Mouse (Mus musculus) neural tube, embryonic 13.5 days (tissue): ENCODE measurements at regions not wholly inside any gene's neighbourhood (a gene's known extent, or its start where the extent isn't known, plus 50 kb on each side); places are given as distances from the start of the nearest gene placed in this dataset.

Experiments
- ATAC-seq: fragments of 200-750 bp; cut with Nextera tagmentation; 2 replicates; pipeline ENCODE4 v1.8.0; 2017; ENCODE audit warnings: low read depth, mild to moderate bottlenecking, moderate TSS enrichment, moderate library complexity
- H3K27ac ChIP-seq: fragments of 300-500 bp; sonication (generic); replicated peaks from 2 replicates; pipeline ENCODE4 v1.5.1; 2015; ENCODE audit warnings: moderate library complexity, mild to moderate bottlenecking, inconsistent platforms
- H3K27me3 ChIP-seq: fragments of 300-500 bp; sonication (generic); 2 replicates; pipeline ENCODE4 v1.6.1; 2015; ENCODE audit warnings: mild to moderate bottlenecking, inconsistent platforms
- H3K36me3 ChIP-seq: fragments of 300-500 bp; sonication (generic); 2 replicates; pipeline ENCODE4 v1.6.1; 2015; ENCODE audit warnings: mild to moderate bottlenecking, inconsistent platforms
- H3K4me1 ChIP-seq: fragments of 300-500 bp; sonication (generic); replicated peaks from 2 replicates; pipeline ENCODE4 v1.6.1; 2015; ENCODE audit warnings: inconsistent platforms
- H3K4me2 ChIP-seq: fragments of 300-500 bp; sonication (generic); 2 replicates; pipeline ENCODE4 v1.6.1; 2015; ENCODE audit warnings: inconsistent platforms, mild to moderate bottlenecking, moderate library complexity
- H3K4me3 ChIP-seq: fragments of 300-500 bp; sonication (generic); 2 replicates; pipeline ENCODE4 v1.5.1; 2015; ENCODE audit warnings: mild to moderate bottlenecking, inconsistent platforms
- H3K9ac ChIP-seq: fragments of 300-500 bp; sonication (generic); 2 replicates; pipeline ENCODE4 v1.6.1; 2015; ENCODE audit warnings: moderate library complexity, mild to moderate bottlenecking, inconsistent platforms
- H3K9me3 ChIP-seq: fragments of 300-500 bp; sonication (generic); 2 replicates; pipeline ENCODE4 v1.6.1; 2016; ENCODE audit warnings: inconsistent platforms
- WGBS: fragments of 180-500 bp; shearing (Covaris S2); methylation state at CpG from one replicate; pipeline ENCODE4 v1.1.7; 2015; 5-methylcytosine and 5-hydroxymethylcytosine counted together

- Histone ChIP-seq H3K9me3 (no peaks in the 10 kb centered on the region), H3K36me3 (no peaks in the 10 kb centered on the region), H3K4me3 (no peak overlapping the region), H3K27me3 (no peaks in the 10 kb centered on the region), H3K4me1 (no peaks in the 10 kb centered on the region), H3K27ac (no peak overlapping the region), H3K9ac (no peak overlapping the region), H3K4me2 (no peak overlapping the region)
- 70% methylated on average over 4 of the region's 4 CpGs for WGBS
- no peak for ATAC-seq
Measured at GRCm38 (mm10) chr14:61960243-61960957, 332.0 kb upstream of the Rnaseh2b start.

- ATAC-seq: no peak
- Histone ChIP-seq H3K27me3 (no peaks in the 10 kb centered on the region), H3K27ac (no peak overlapping the region), H3K4me2 (no peak overlapping the region), H3K4me3 (no peak overlapping the region), H3K9me3 (no peaks in the 10 kb centered on the region), H3K9ac (no peak overlapping the region), H3K36me3 (no peaks in the 10 kb centered on the region), H3K4me1 (no peaks in the 10 kb centered on the region)
- 100% methylated on average over 1 of the region's 1 CpGs for WGBS
Measured at GRCm38 (mm10) chr14:61968467-61968866, 323.9 kb upstream of the Rnaseh2b start.

- 79% methylated on average over 5 of the region's 5 CpGs for WGBS
Measured at GRCm38 (mm10) chr14:61968957-61969535, 323.3 kb upstream of the Rnaseh2b start.

GRCm38 (mm10) chr14:61970591-61970990 lies 321.8 kb upstream of the Rnaseh2b start:
- no peak for ATAC-seq
- no peak overlapping the region for H3K4me3 ChIP-seq
- no peaks in the 10 kb centered on the region for H3K9me3 ChIP-seq
- peaks cover 10% of the 10 kb centered on the region for H3K4me1 ChIP-seq
- no peak overlapping the region for H3K4me2 ChIP-seq
- no peaks in the 10 kb centered on the region for H3K27me3 ChIP-seq
- 82% methylated on average over 3 of the region's 3 CpGs for WGBS
- no peaks in the 10 kb centered on the region for H3K36me3 ChIP-seq
- H3K27ac ChIP-seq: no peak overlapping the region
- H3K9ac ChIP-seq: no peak overlapping the region

More at GRCm38 (mm10) chr14:61968957-61969535, 323.3 kb upstream of the Rnaseh2b start:
- Histone ChIP-seq H3K36me3 (no peaks in the 10 kb centered on the region), H3K9me3 (no peaks in the 10 kb centered on the region), H3K27ac (no peak overlapping the region), H3K4me2 (no peak overlapping the region), H3K27me3 (no peaks in the 10 kb centered on the region), H3K4me3 (no peak overlapping the region), H3K4me1 (no peaks in the 10 kb centered on the region), H3K9ac (no peak overlapping the region)
- ATAC-seq: no peak

GRCm38 (mm10) chr14:61971100-61972088 lies 321.0 kb upstream of the Rnaseh2b start:
- WGBS: 79% methylated on average over 14 of the region's 14 CpGs
- ATAC-seq: no peak
- no peaks in the 10 kb centered on the region for H3K36me3 ChIP-seq

GRCm38 (mm10) chr14:61975301-61975732 lies 317.1 kb upstream of the Rnaseh2b start:
- ATAC-seq: no peak
- H3K9me3 ChIP-seq: no peaks in the 10 kb centered on the region
- no peak overlapping the region for H3K9ac ChIP-seq
- 45% methylated on average over 6 of the region's 6 CpGs for WGBS
- H3K27me3 ChIP-seq: no peaks in the 10 kb centered on the region
- no peak overlapping the region for H3K27ac ChIP-seq
- peaks cover 10% of the 10 kb centered on the region for H3K4me1 ChIP-seq
- no peak overlapping the region for H3K4me3 ChIP-seq
- H3K36me3 ChIP-seq: no peaks in the 10 kb centered on the region
- H3K4me2 ChIP-seq: no peak overlapping the region

More at GRCm38 (mm10) chr14:61971100-61972088, 321.0 kb upstream of the Rnaseh2b start:
- H3K9me3 ChIP-seq: no peaks in the 10 kb centered on the region
- no peak overlapping the region for H3K27ac ChIP-seq
- no peaks in the 10 kb centered on the region for H3K27me3 ChIP-seq
- H3K4me1 ChIP-seq: peaks cover 10% of the 10 kb centered on the region
- H3K9ac ChIP-seq: no peak overlapping the region
- H3K4me3 ChIP-seq: no peak overlapping the region
- no peak overlapping the region for H3K4me2 ChIP-seq

GRCm38 (mm10) chr14:61980581-61980980 lies 311.8 kb upstream of the Rnaseh2b start:
- Histone ChIP-seq H3K36me3 (no peaks in the 10 kb centered on the region), H3K4me3 (no peak overlapping the region), H3K4me2 (no peak overlapping the region), H3K27me3 (no peaks in the 10 kb centered on the region), H3K9me3 (0 out of 2 replicates have a peak, but pooled peaks cover 5% of the 10 kb centered on the region), H3K4me1 (0 out of 2 replicates have a peak, but pooled peaks cover under 1% of the 10 kb centered on the region), H3K9ac (no peak overlapping the region), H3K27ac (no peak overlapping the region)
- ATAC-seq: no peak; the same call in 1 of the 2 replicates
- WGBS: 41% methylated on average over 3 of the region's 3 CpGs

GRCm38 (mm10) chr14:61985575-61985974 lies 306.8 kb upstream of the Rnaseh2b start:
- Histone ChIP-seq H3K9ac (no peak overlapping the region), H3K9me3 (0 out of 2 replicates have a peak, but pooled peaks cover 5% of the 10 kb centered on the region), H3K4me2 (no peak overlapping the region), H3K4me3 (no peak overlapping the region), H3K27me3 (no peaks in the 10 kb centered on the region), H3K4me1 (no peaks in the 10 kb centered on the region), H3K36me3 (no peaks in the 10 kb centered on the region), H3K27ac (no peak overlapping the region)
- ATAC-seq: no peak
- WGBS: 82% methylated on average over 3 of the region's 3 CpGs

GRCm38 (mm10) chr14:61986203-61986602 lies 306.2 kb upstream of the Rnaseh2b start:
- H3K27me3 ChIP-seq: no peaks in the 10 kb centered on the region
- H3K9ac ChIP-seq: no peak overlapping the region
- H3K9me3 ChIP-seq: 0 out of 2 replicates have a peak, but pooled peaks cover 5% of the 10 kb centered on the region
- no peaks in the 10 kb centered on the region for H3K36me3 ChIP-seq
- no peak overlapping the region for H3K4me2 ChIP-seq
- H3K27ac ChIP-seq: no peak overlapping the region
- H3K4me1 ChIP-seq: no peaks in the 10 kb centered on the region
- H3K4me3 ChIP-seq: no peak overlapping the region
- 72% methylated on average over 13 of the region's 13 CpGs for WGBS
- ATAC-seq: no peak

GRCm38 (mm10) chr14:61995253-61995652 lies 297.1 kb upstream of the Rnaseh2b start:
- H3K9me3 ChIP-seq: no peaks in the 10 kb centered on the region
- no peak overlapping the region for H3K27ac ChIP-seq
- no peaks in the 10 kb centered on the region for H3K36me3 ChIP-seq
- no peaks in the 10 kb centered on the region for H3K4me1 ChIP-seq
- no peak overlapping the region for H3K9ac ChIP-seq
- WGBS: 92% methylated on average over 1 of the region's 1 CpGs
- H3K4me2 ChIP-seq: no peak overlapping the region
- H3K27me3 ChIP-seq: no peaks in the 10 kb centered on the region
- no peak overlapping the region for H3K4me3 ChIP-seq
- ATAC-seq: no peak

GRCm38 (mm10) chr14:61997736-61998135 lies 294.7 kb upstream of the Rnaseh2b start:
- Histone ChIP-seq H3K36me3 (no peaks in the 10 kb centered on the region), H3K27ac (no peak overlapping the region), H3K4me2 (no peak overlapping the region), H3K4me1 (peaks cover 16% of the 10 kb centered on the region), H3K27me3 (no peaks in the 10 kb centered on the region), H3K4me3 (no peak overlapping the region), H3K9ac (no peak overlapping the region), H3K9me3 (no peaks in the 10 kb centered on the region)
- no peak for ATAC-seq

GRCm38 (mm10) chr14:61998259-61998658 lies 294.1 kb upstream of the Rnaseh2b start:
- Histone ChIP-seq H3K9me3 (no peaks in the 10 kb centered on the region), H3K4me3 (no peak overlapping the region), H3K9ac (no peak overlapping the region), H3K4me2 (no peak overlapping the region), H3K27me3 (no peaks in the 10 kb centered on the region), H3K36me3 (no peaks in the 10 kb centered on the region), H3K4me1 (peaks cover 21% of the 10 kb centered on the region), H3K27ac (no peak overlapping the region)
- 87% methylated on average over 3 of the region's 3 CpGs for WGBS
- ATAC-seq: no peak
